Mouse (Mus musculus) kidney, embryonic 15.5 days (tissue): ENCODE data around the gene Grwd1. TPM values are rescaled to one million over a fixed set of nuclear protein-coding genes. Genes with fewer than 3 reads are reported as not detected.
"Not testable (repeated sequence)": the region's sequence is repeated elsewhere in the genome, so short reads cannot be mapped to it uniquely, and the experiment has no call there.

Source experiments
- ATAC-seq: fragments of 200-750 bp; cut with Nextera tagmentation; replicated peaks from 2 replicates; pipeline ENCODE4 v1.8.0; 2017; ENCODE audit warnings: moderate TSS enrichment; ENCODE audit not compliant: low FRiP score
- H3K27ac ChIP-seq: fragments of 300-500 bp; sonication (generic); 2 replicates; pipeline ENCODE4 v1.5.1; 2015; ENCODE audit warnings: mild to moderate bottlenecking, inconsistent platforms
- H3K27me3 ChIP-seq: fragments of 300-500 bp; sonication (generic); 2 replicates; pipeline ENCODE4 v1.6.1; 2015; ENCODE audit warnings: inconsistent platforms
- H3K36me3 ChIP-seq: fragments of 300-500 bp; sonication (generic); 2 replicates; pipeline ENCODE4 v1.6.1; 2015; ENCODE audit warnings: inconsistent platforms
- H3K4me1 ChIP-seq: fragments of 300-500 bp; sonication (generic); 2 replicates; pipeline ENCODE4 v1.6.1; 2015; ENCODE audit warnings: inconsistent platforms
- H3K4me2 ChIP-seq: fragments of 300-500 bp; sonication (generic); 2 replicates; pipeline ENCODE4 v1.6.1; 2015; ENCODE audit warnings: moderate library complexity, mild to moderate bottlenecking, inconsistent platforms
- H3K4me3 ChIP-seq: fragments of 300-500 bp; sonication (generic); replicated peaks from 2 replicates; pipeline ENCODE4 v1.5.1; 2015; ENCODE audit warnings: mild to moderate bottlenecking, inconsistent platforms
- H3K9ac ChIP-seq: fragments of 300-500 bp; sonication (generic); 2 replicates; pipeline ENCODE4 v1.6.1; 2015; ENCODE audit warnings: mild to moderate bottlenecking, inconsistent platforms
- H3K9me3 ChIP-seq: fragments of 300-500 bp; sonication (generic); replicated peaks from 2 replicates; pipeline ENCODE4 v1.6.1; 2016; ENCODE audit warnings: inconsistent platforms
- WGBS: fragments of 180-500 bp; shearing (Covaris S2); methylation state at CpG from one replicate; pipeline ENCODE4 v1.1.7; 2015; ENCODE audit warnings: mixed read lengths; 5-methylcytosine and 5-hydroxymethylcytosine counted together
- polyA plus RNA-seq: library from polyadenylated mRNA; unstranded; fragments of >200 nt; fragmentation: Nextera tagmentation; extraction: Ambion mirVana; gene quantifications from 2 replicates; pipeline ENCODE4 v1.2.1, GENCODE M21; 2015

The Grwd1 gene
- polyA plus RNA-seq: 82.5 and 86.3 TPM in 2 replicates

GRCm38 (mm10) chr7:45830427-45831127 is at the start of gene Grwd1:
Grwd1 (minus strand) TSS chr7:45830944.
- Histone ChIP-seq H3K27ac (peak within 1 kb of the TSS; percentile 82), H3K9me3 (no peaks in the 10 kb centered on the region), H3K4me3 (peak within 1 kb of the TSS; percentile 95), H3K27me3 (peaks cover 45% of the 10 kb centered on the region), H3K4me2 (peak within 1 kb of the TSS; percentile 83), H3K4me1 (peaks cover 42% of the 10 kb centered on the region), H3K9ac (peak within 1 kb of the TSS; percentile 78), H3K36me3 (peaks cover 40% of the 10 kb centered on the region)
- ATAC-seq: peak; percentile 87
- WGBS: under 1% methylated on average over 35 of the region's 35 CpGs

DNA sequence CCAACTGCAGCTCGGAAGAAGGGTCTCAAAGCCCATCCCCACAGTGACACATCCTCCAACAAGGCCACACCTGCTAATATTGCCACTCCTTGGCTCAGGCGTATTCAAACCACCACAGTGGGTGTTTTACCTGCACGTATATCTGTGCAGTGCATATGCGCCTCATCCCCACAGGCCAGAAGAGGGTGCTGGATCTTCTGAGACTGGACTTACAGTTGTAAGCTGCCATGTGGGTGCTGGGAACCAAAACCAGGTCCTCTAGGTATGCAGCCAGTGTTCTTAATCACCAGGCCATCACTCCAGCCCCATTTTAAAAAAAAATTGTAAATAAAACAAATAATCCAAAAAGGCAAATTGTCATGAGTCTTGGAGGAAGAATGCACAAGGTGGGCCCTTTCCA is 49.8 kb upstream of the Grwd1 start:
- Histone ChIP-seq H3K4me2 (no peak overlapping the region), H3K4me1 (0 out of 2 replicates have a peak, but pooled peaks cover 1% of the 10 kb centered on the region), H3K9me3 (no peaks in the 10 kb centered on the region), H3K4me3 (no peak overlapping the region), H3K27ac (no peak overlapping the region), H3K27me3 (no peaks in the 10 kb centered on the region), H3K36me3 (peaks cover 97% of the 10 kb centered on the region), H3K9ac (no peak overlapping the region)
- no peak for ATAC-seq
- 96% methylated on average over 4 of the region's 4 CpGs for WGBS

DNA sequence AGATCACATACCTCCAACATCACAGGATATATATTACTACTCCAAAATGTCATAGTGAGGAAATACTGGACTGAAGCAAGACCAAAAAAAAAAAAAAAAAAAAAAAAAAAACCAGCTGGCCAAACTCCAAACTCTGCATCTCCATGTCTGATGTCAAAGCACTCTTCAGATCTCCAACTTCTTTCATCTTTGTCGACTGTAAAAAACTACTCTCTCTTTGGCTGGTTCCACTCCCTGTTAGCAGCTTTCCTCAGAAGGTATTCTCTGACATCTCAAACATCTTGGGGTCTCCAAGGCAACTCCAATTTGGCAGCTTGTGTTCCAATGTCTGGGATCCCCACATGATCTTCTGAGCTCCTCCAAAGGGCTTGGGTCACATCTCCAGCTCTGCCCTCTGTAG is 47.5 kb upstream of the Grwd1 start, which contains the start of gene Grin2d:
TSS of gene Grin2d (minus strand) at position 101 of the 400 bp plus-strand sequence.
- ATAC-seq, H3K9ac ChIP-seq, H3K4me3 ChIP-seq, H3K27me3 ChIP-seq, H3K27ac ChIP-seq, H3K4me2 ChIP-seq, H3K9me3 ChIP-seq: not testable (repeated sequence)
- Histone ChIP-seq H3K36me3 (peaks cover 94% of the 10 kb centered on the region), H3K4me1 (peaks cover 22% of the 10 kb centered on the region)
- WGBS: 90% methylated on average over 1 of the region's 1 CpGs

DNA sequence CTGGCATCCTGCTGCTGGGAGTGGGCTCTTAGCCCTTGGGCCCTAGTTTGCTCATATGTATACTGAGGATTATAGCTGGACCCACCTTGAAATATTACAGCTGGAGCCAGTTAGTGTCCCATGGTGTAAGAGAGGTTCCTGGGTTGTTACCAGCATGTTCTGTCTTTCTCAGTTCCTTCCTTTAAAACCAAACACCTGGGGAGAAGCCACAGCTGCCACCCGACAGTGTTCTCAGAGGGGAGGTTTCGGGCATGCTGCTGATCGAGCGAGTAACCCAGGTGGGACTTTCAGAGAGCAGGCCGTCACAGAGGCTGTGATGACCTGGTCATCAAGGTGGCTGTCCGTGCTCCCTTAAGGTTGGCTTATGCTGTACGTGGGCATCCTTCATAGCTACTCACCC is 46.2 kb upstream of the Grwd1 start:
- 93% methylated on average over 7 of the region's 7 CpGs for WGBS

GRCm38 (mm10) chr7:45873061-45873947 is 42.6 kb upstream of the Grwd1 start:
- peak overlapping the region; percentile 99 for H3K9ac ChIP-seq
- peaks cover 39% of the 10 kb centered on the region for H3K27me3 ChIP-seq
- peak overlapping the region; percentile 86 for H3K4me3 ChIP-seq
- H3K27ac ChIP-seq: peak overlapping the region; percentile 95
- H3K4me1 ChIP-seq: peaks cover 48% of the 10 kb centered on the region
- ATAC-seq: peak; percentile 47
- peak overlapping the region; percentile 69 for H3K4me2 ChIP-seq
- WGBS: 2% methylated on average over 28 of the region's 28 CpGs
- no peaks in the 10 kb centered on the region for H3K9me3 ChIP-seq
- H3K36me3 ChIP-seq: peaks cover 44% of the 10 kb centered on the region

More for the DNA sequence above, 46.2 kb upstream of the Grwd1 start:
- Histone ChIP-seq H3K4me3 (no peak overlapping the region), H3K9ac (no peak overlapping the region), H3K36me3 (peaks cover 80% of the 10 kb centered on the region), H3K27ac (no peak overlapping the region), H3K27me3 (peaks cover 3% of the 10 kb centered on the region; the same call in 1 of the 2 replicates), H3K4me1 (peaks cover 22% of the 10 kb centered on the region), H3K9me3 (no peaks in the 10 kb centered on the region), H3K4me2 (no peak overlapping the region)
- ATAC-seq: no peak

GRCm38 (mm10) chr7:45872624-45873023 is 41.9 kb upstream of the Grwd1 start, which contains the start of gene Kdelr1:
Kdelr1 (plus strand) TSS chr7:45872772.
- Histone ChIP-seq H3K36me3 (peaks cover 39% of the 10 kb centered on the region), H3K9ac (peak within 1 kb of the TSS; percentile 99), H3K27me3 (peaks cover 46% of the 10 kb centered on the region), H3K4me2 (peak within 1 kb of the TSS; percentile 69), H3K27ac (peak within 1 kb of the TSS; percentile 95), H3K9me3 (no peaks in the 10 kb centered on the region), H3K4me1 (peaks cover 55% of the 10 kb centered on the region), H3K4me3 (peak within 1 kb of the TSS; percentile 86)
- peak; percentile 84 for ATAC-seq
- WGBS: 0% methylated on average over 18 of the region's 18 CpGs

- Histone ChIP-seq H3K4me2 (peak overlapping the region; percentile 52), H3K9ac (0 out of 2 replicates have a peak overlapping the region, but pooled peaks have one; percentile 35), H3K4me3 (peak overlapping the region; percentile 25), H3K27me3 (peaks cover 53% of the 10 kb centered on the region), H3K27ac (no peak overlapping the region), H3K36me3 (peaks cover 17% of the 10 kb centered on the region), H3K4me1 (peaks cover 67% of the 10 kb centered on the region), H3K9me3 (no peaks in the 10 kb centered on the region)
- WGBS: 1% methylated on average over 30 of the region's 30 CpGs
- ATAC-seq: no peak
These were observed 39.7 kb upstream of the Grwd1 start for GRCm38 (mm10) chr7:45870282-45871058.

- Histone ChIP-seq H3K27me3 (peaks cover 53% of the 10 kb centered on the region), H3K4me1 (peaks cover 62% of the 10 kb centered on the region), H3K36me3 (peaks cover 11% of the 10 kb centered on the region), H3K4me3 (peak overlapping the region; percentile 25), H3K9ac (no peak overlapping the region), H3K9me3 (no peaks in the 10 kb centered on the region), H3K4me2 (peak overlapping the region; percentile 52), H3K27ac (no peak overlapping the region)
- WGBS: 1% methylated on average over 14 of the region's 14 CpGs
- no peak for ATAC-seq
These were observed 39.0 kb upstream of the Grwd1 start for GRCm38 (mm10) chr7:45869787-45870186.

DNA sequence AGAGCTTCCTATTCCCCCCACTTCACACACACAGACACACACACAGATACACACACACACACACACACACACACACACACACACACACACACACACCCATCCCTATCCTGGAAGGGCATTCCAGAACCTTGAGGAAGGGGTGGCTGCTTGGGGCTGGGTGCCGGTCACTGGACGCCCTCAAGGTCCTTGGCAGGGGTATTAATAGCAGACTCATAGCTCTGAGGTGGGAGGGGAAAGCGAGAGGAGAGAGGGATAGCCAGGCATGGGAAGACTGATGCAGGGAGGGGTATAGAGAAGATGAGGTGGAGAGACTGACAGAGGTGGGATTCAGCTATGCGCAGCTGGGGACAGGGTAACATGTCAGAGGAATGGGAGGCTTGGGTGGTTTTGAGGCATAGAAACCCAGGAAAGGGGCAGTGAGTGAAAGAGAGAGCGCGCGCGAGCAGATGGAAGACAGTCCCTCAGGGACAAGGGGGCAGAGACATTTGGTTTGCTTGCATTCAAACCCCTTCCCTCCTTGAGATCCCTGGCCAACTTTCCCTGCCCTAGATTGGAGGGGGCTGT is 38.4 kb upstream of the Grwd1 start:
- peak overlapping the region; percentile 25 for H3K4me3 ChIP-seq
- peak overlapping the region; percentile 52 for H3K4me2 ChIP-seq
- ATAC-seq: no peak
- H3K27me3 ChIP-seq: peaks cover 53% of the 10 kb centered on the region
- H3K36me3 ChIP-seq: peaks cover 5% of the 10 kb centered on the region; the same call in 1 of the 2 replicates
- peaks cover 56% of the 10 kb centered on the region for H3K4me1 ChIP-seq
- no peak overlapping the region for H3K9ac ChIP-seq
- H3K27ac ChIP-seq: no peak overlapping the region
- WGBS: 11% methylated on average over 8 of the region's 8 CpGs
- no peaks in the 10 kb centered on the region for H3K9me3 ChIP-seq

DNA sequence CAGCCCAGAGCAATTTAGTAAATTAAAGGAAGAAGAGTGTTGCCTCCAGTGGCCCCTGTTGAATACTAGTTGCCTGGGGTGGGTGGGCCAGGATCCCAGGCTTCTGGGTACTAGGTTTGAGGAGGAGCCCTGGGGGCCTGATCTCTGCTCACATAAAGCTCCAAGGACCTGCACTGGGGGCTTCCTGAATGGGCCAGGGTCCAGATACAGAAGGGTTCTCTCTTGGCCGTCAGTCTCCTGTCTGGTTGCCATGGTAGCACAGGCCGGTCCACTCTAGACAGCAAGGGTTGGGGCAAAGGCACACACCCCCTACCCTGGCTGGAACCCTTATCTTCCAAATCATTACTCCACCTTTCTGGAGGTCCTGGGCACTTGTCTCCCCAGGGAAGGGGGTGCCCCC is 37.1 kb upstream of the Grwd1 start:
- H3K27ac ChIP-seq: no peak overlapping the region
- peaks cover 56% of the 10 kb centered on the region for H3K27me3 ChIP-seq
- WGBS: 37% methylated on average over 2 of the region's 2 CpGs
- no peak overlapping the region for H3K4me3 ChIP-seq
- 0 out of 2 replicates have a peak overlapping the region, but pooled peaks have one; percentile 94 for H3K4me2 ChIP-seq
- H3K9me3 ChIP-seq: no peaks in the 10 kb centered on the region
- H3K36me3 ChIP-seq: no peaks in the 10 kb centered on the region
- no peak overlapping the region for H3K9ac ChIP-seq
- H3K4me1 ChIP-seq: peaks cover 47% of the 10 kb centered on the region
- ATAC-seq: no peak
